Mouse (Mus musculus): ENCODE data around the gene Slc6a9.

GRCm38 (mm10) chr4:117887920-117888319 lies 53.6 kb downstream of the Slc6a9 start:
- TF ChIP-seq CTCF (IDR thresholded peaks at IDR 0.05; ENCODE audit: low read depth, low read length) (no peak), POLR2A (IDR thresholded peaks at IDR 0.05; ENCODE audit: extremely low read depth, insufficient read depth, low read length) (no peak)
